Mouse (Mus musculus): ENCODE measurements around the gene Gls2.
"Not testable (repeated sequence)": the region's sequence is repeated elsewhere in the genome, so short reads cannot be mapped to it uniquely, and the experiment has no call there.

Gene Gls2

GRCm38 (mm10) chr10:128194024-128194550 is at the start of gene Gls2:
Gene Gls2, plus strand, starts transcription at chr10:128194457.
- DNase-seq: peak; percentile 97

- DNase-seq: no peak
Measured at GRCm38 (mm10) chr10:128144961-128145360, 49.3 kb upstream of the Gls2 start.

- no peak for DNase-seq
Measured at GRCm38 (mm10) chr10:128148789-128149365, 45.4 kb upstream of the Gls2 start.

- DNase-seq: peak; percentile 54
Measured at GRCm38 (mm10) chr10:128149592-128149991, 44.7 kb upstream of the Gls2 start.

- DNase-seq: no peak
Measured at GRCm38 (mm10) chr10:128150941-128151340, 43.3 kb upstream of the Gls2 start.

GRCm38 (mm10) chr10:128153978-128154377 is 40.3 kb upstream of the Gls2 start:
- no peak for DNase-seq

GRCm38 (mm10) chr10:128165726-128166125 is 28.5 kb upstream of the Gls2 start:
- DNase-seq: not testable (repeated sequence)

GRCm38 (mm10) chr10:128167091-128167490 is 27.2 kb upstream of the Gls2 start:
- DNase-seq: no peak

GRCm38 (mm10) chr10:128171348-128171747 is 22.9 kb upstream of the Gls2 start:
- not testable (repeated sequence) for DNase-seq

- no peak for DNase-seq
Measured at GRCm38 (mm10) chr10:128175302-128175701, 19.0 kb upstream of the Gls2 start.

- DNase-seq: peak; percentile 64
Measured at GRCm38 (mm10) chr10:128175996-128176755, 18.1 kb upstream of the Gls2 start.

- DNase-seq: no peak
Measured at GRCm38 (mm10) chr10:128177316-128177715, 16.9 kb upstream of the Gls2 start.

- no peak for DNase-seq
Measured at GRCm38 (mm10) chr10:128179989-128180388, 14.3 kb upstream of the Gls2 start, which contains the start of gene Rbms2. Gene Rbms2, minus strand, starts transcription at chr10:128180297.

- DNase-seq: no peak
Measured at GRCm38 (mm10) chr10:128184296-128184695, 10.0 kb upstream of the Gls2 start.

- DNase-seq: no peak
Measured at GRCm38 (mm10) chr10:128185277-128185940, 8.8 kb upstream of the Gls2 start.

- DNase-seq: peak; percentile 88
Measured at GRCm38 (mm10) chr10:128185959-128186358, 8.3 kb upstream of the Gls2 start.

GRCm38 (mm10) chr10:128187181-128187605 is 7.1 kb upstream of the Gls2 start:
- no peak for DNase-seq

GRCm38 (mm10) chr10:128188242-128188877 is 5.9 kb upstream of the Gls2 start:
- peak; percentile 85 for DNase-seq

GRCm38 (mm10) chr10:128191472-128191871 is 2.8 kb upstream of the Gls2 start:
- DNase-seq: no peak

- DNase-seq: not testable (repeated sequence)
Measured at GRCm38 (mm10) chr10:128192030-128192766, 2.1 kb upstream of the Gls2 start.

- DNase-seq: no peak
Measured at GRCm38 (mm10) chr10:128193113-128193512, 1.1 kb upstream of the Gls2 start.
